Mouse (Mus musculus) gonadal fat pad, adult 2 months (tissue): ENCODE data around the gene Kitl. TPM values are rescaled to one million over a fixed set of nuclear protein-coding genes. Genes with fewer than 3 reads are reported as not detected.

Experiments
- DNase-seq: peaks from one replicate; pipeline ENCODE4 v3.0.0-alpha.2; 2012; ENCODE audit warnings: low read depth
- polyA plus RNA-seq: library from polyadenylated mRNA; depleted of rRNA; stranded (reverse); fragments of >200 nt; gene quantifications from 2 replicates; pipeline ENCODE4 v1.2.3, GENCODE M21; 2012; rRNA removed

Kitl gene
- polyA plus RNA-seq = 23.1 and 25.2 TPM in 2 replicates

- DNase-seq = no peak
These were observed at the start of gene Kitl for GRCm38 (mm10) chr10:100015370-100016325. TSS of gene Kitl (plus strand) at chr10:100015630.

DNA sequence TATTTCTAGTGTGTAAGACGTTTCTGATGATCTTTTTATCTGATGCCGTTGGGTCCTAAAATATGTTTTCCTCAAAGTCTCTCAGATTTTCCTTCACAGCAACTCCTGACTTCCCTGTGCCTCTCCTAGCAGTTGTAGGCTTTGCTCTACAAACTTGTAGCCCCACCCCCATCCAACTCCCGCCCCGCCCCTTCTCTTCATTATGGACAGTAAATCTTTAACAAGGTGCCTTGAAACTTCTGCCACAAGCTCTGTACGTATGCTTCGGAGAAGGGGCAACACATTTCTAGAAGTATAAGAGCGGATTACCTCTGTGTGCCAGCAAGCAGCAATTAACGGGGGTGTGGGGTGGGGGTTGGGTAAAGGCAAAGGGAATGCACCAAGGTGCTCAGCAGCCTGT lies 42.6 kb upstream of the Kitl start:
- DNase-seq = no peak

- no peak for DNase-seq
These were observed 35.3 kb upstream of the Kitl start for GRCm38 (mm10) chr10:99980096-99980495.

DNA sequence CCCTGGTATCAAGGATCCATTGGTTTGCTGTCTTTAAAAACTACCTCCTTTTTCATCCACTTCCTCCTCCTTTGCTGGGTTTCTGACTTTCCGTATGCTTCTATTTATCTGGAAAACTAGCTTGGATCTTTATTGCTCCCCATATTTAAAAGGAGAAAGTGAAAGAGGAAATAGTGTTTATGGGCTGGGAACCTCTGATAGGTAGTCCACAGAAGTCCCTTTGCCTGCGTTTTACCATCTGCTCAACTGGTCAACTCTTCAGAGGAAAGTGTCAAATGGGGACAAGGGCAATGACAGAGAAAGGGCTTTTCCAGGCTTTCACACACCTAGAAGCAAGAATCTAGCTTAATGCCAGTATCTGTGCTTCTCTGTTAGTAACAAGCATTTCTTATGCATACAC lies 34.5 kb upstream of the Kitl start:
- no peak for DNase-seq

- no peak for DNase-seq
These were observed 33.5 kb upstream of the Kitl start for GRCm38 (mm10) chr10:99981887-99982286.

- DNase-seq = no peak
These were observed 28.7 kb upstream of the Kitl start for GRCm38 (mm10) chr10:99986745-99987144.

DNA sequence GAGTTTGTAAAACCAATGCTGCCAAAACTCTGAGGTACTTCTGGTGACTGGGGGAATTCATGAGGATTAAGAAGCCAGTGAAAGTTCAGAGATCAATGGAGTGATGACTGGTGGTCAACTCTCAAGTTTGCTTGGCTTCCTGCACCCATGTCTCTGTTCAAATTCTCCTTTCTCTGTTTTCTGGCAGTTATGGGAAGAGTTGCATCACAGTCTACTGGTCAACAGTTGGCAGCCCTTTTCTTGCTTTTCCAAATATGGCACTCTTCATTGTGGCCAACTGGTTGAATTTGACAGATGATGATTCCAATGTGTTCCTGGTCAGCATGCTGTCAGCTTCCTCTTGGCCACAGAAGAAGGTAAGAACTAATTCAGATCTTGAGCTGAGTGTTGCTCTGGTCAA lies 25.7 kb upstream of the Kitl start:
- DNase-seq = no peak

DNA sequence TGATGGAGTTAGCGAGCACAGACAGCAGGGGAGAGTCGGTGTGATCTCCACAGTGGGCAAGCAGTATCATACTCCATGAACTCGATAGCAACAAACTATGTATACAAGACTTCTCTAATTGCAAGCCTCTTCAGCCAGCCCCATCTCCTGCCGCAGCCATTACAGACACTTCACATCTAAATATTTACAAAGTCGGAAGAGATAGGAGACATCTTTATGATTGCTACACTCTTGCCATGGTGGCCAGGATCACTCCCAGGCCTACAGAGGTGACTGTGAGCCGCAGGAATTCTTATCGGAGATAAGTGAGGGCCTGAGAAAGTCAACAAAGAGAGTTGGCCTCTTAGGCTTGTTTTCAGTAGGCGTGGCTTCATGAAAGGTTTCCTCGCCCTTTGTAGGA lies 23.3 kb upstream of the Kitl start:
- no peak for DNase-seq

GRCm38 (mm10) chr10:100001452-100001851 lies 14.0 kb upstream of the Kitl start:
- DNase-seq = no peak

- no peak for DNase-seq
These were observed 11.6 kb upstream of the Kitl start for GRCm38 (mm10) chr10:100003797-100004196.

DNA sequence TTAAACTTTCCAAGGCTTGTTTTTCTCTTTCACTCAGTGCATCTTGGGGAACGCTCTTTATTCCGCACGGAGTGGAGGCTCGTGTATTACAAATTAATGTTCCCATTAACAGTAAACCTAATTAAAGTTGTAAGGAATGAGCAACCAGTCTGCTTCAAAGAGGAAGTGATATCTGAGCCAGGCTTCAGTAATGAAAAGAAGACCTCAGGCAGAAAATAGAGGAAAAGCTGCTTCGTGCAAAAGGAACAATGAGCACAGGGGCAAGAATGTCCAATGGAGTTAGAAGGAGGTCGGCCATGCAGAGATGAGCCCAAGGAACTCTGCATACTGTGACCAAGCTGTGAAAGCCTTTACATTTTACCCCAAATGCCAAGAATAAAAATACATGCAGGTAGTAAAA lies 5.7 kb upstream of the Kitl start:
- DNase-seq = no peak

GRCm38 (mm10) chr10:100010291-100010690 lies 5.1 kb upstream of the Kitl start:
- no peak for DNase-seq

DNA sequence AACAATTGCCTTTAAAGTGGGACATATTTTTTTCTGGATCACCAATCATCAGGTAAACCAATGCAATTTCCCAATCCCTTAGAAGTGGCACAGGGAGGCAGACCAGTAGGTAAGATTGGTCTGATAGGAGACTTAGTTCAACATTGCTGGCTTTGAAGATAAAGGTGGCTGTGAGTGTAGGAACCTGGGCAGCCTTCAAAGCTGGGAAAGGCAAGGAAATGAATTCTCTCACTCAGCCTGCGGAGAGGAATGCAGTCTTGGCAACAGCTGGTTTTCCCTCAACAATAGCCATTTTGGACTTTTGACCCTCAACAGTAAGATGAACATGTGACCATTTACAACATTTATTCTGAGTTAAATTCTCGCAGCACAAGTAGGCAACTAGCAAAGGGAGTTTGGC lies 1.3 kb upstream of the Kitl start:
- DNase-seq = no peak

- no peak for DNase-seq
These were observed 888 bp downstream of the Kitl start for GRCm38 (mm10) chr10:100016326-100016709.

- no peak for DNase-seq
These were observed 1.7 kb downstream of the Kitl start for GRCm38 (mm10) chr10:100016941-100017770.

- DNase-seq = no peak
These were observed 2.3 kb downstream of the Kitl start for GRCm38 (mm10) chr10:100017771-100018070.

DNA sequence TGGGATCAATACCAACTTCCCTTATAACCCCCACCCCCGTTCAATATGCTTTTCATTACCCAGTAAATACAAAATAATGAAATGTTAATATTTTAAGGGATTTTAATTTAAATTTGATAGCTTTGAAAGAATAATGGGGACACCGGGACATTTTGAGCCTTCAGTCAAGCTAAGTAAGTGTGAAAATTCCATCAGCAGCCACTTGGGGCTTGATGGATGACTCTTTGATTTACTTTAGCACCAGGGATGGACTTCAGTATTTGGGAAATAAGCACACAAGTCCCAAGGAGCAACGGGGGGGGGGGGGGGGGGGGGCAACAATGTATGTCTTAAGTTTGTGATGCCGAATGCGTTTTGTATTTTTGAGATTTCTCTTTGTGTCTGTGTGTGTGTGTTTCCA lies 3.1 kb downstream of the Kitl start:
- no peak for DNase-seq

DNA sequence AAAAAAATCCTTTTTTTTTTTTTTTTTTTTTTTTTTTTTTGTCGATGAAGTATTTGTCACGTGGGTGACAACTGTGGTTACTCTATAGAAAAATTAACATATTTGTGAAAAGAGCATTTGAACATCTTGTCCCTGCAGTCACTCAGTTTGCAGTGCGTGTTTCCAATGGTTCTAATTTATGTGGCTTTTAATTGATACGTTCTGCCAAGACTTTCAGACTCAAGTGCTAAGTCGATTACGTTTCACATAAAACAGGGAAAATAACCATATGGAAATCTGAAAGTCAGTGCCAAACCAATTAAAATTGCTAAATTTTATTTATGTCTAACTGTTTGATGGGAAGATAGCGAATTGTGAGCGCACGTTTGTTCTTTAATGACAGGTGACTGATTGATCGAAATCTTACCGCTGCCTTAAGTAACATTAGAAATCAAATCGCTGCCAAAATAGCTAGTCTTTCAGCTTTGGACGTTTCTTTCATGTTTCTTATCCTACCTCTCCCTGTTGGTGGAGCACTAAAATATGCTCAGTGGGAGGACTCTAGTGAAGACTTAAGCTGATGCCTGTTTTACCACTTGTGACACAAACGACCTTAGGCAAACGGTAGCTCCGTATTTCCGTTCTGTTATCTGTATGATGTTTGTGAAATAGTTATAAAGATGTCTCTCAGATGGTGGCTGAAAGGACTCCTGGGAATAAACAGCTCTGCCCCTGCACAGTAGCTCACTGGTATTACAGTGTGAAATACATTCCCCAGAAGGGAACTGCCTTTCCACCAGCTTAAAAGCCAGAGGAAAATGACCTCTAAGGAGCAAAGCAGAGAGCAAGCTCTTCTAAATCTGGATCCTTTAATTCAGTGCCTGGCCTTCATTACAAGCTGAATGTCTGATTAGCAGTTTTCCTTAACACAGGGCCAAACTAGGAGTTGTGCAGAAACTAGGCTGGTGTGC lies 4.1 kb downstream of the Kitl start:
- no peak for DNase-seq

DNA sequence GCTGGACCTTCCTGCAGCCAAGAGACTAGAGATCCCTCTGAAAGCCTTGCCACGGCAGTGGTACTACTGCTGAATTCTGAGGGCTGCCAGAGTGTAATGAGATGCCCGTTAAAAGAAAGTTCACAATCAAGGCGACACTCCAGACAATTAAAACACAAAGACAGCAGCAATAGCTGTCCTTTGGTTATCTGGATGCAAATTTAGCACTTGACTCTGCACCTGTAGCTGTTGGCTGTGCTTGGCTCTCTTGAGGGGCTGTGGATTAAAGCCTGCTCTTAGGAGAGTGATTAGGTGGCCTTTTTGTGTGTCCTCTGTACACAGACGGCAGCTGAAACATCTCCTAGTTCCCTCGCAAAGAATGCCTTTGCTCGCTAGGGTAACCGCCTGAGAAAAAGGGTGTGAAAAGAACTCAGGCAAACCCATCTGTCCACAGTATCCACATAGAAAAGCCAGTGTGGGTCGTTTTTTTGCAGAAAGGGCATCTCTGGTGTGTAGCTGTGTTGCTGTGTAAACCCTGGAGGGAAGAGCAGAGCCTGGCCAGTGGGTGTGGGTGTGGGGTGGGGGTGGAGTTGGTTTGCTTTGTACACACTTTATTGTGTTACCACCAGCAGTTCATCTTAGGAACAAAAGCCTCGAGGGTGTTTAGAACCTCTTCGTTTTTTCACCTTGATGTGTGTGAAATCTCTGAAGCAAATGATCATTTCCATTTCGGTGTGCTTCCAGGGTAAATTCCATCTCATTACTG lies 6.8 kb downstream of the Kitl start:
- no peak for DNase-seq

DNA sequence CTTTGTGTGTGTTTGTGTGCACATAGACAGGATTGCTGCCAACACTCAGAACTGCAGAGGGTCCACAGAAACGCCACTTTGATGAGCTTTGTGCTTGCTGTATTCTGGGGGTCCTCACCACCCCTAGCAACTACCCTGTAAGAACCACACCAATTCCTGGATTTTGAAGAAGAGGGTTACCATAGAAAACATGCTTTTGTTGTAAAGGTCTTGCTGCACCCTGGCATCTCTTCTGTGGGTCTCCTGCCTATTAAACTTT lies 7.3 kb downstream of the Kitl start:
- no peak for DNase-seq

DNA sequence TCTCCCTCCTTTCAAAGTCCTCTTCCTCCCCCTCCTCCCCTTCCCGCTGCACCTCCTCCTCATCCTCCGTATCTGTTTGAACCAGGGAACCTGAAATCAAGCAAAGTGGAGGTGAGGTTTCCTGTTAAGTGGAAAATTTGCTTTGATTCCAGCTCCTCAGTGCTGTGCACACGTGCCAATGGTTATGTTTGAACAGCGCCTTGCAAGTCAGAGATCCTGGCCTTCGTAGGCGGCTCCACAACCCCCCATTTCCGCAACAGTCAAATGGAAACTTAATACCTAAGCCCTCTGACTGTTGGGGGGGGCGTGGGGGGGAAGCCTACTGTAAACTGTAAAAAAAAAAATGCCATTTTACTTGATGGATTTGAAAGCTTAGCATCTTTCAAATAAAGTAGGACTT lies 10.2 kb downstream of the Kitl start:
- DNase-seq = no peak
